Mouse (Mus musculus) c-Kit-positive CD71-negative TER-119-negative erythroid progenitor cells, embryonic 14.5 days (primary cell): ENCODE results near the gene Cstf1.

Experiments used
- DNase-seq: peaks from one replicate; pipeline ENCODE4 v3.0.0-alpha.2; 2013; ENCODE audit warnings: low read depth

Cstf1 gene

DNA sequence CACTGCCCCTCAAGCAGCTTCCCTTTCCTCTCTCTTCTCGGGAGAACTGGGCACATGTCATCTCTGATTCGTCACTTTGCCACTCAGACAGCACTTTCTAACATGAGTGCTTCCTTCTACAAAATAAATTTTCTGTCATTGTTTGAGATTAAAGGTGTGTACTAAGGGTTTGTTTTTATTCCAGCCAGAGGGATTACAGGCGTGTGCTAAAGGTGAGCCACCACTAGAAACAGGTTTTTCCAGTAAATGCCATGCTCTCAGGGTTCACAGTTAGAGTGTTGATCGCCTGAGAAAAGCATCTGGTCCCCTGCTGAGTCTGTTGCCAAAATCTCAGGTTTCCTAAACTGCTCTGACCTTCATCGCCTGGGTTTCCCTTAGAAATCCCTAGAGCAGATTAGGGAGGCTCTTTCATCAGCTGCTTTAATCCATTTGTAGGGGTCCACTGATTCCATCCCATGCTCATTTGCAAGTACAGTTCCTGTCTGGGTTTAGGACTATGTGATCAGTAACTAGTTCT is 6.6 kb downstream of the Cstf1 start:
- DNase-seq = no peak

DNA sequence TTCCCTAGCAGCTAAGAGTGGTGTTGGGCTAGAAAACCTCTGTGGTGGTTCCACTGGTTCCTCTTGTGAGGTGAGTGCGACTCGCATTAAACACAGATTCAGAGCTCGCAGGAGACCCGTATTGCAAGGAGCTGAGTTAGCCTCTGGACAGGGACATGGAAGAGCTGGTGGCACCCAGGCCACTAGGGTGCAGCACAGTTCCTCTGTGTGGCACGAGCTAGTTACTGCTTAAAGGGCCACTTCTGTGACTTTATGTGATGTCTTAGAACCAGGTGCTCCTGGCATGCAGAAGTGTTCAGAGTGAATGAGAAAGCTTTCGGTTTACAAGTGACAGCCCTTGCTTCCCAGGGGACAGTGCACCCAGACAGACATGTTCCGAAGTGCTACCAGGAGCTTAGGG is 7.9 kb downstream of the Cstf1 start:
- no peak for DNase-seq

DNA sequence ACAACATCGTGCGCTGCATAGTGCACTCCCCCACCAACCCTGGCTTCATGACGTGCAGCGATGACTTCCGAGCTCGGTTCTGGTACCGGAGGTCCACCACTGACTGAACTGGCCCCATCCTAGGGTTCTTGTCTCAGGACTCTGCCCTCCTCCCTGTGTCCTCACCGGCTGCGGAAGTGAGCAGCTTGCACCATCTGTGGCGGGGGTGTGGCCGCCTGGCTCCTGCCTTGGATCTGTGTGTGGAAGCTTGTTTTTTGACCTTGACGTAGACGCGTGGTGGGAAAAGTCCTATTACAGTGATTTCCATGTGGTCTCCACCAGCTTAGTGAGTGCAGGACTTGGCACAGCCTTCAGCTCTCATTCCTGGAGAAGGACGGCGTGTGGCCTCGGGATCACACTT is 10.0 kb downstream of the Cstf1 start:
- no peak for DNase-seq

DNA sequence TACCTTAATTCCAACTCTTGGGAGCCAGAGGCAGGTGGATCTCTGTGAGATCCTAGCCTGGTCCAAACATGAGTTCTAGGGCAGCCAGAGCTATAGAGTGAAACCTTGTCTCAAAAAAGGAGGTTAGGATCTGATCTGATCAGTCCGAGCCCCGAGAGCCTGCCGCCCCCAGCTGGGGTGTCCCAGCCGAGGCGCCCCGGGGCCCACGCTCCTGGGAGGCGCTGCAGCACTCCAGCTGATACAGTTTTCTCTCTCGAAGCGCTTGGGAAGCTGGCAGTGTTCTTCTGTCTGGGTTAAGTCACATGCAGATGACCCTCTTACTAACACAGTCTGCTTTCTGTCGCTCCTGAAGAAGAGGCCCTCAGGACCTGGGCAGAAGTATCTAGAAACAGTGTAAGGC is 10.9 kb downstream of the Cstf1 start:
- no peak for DNase-seq

DNA sequence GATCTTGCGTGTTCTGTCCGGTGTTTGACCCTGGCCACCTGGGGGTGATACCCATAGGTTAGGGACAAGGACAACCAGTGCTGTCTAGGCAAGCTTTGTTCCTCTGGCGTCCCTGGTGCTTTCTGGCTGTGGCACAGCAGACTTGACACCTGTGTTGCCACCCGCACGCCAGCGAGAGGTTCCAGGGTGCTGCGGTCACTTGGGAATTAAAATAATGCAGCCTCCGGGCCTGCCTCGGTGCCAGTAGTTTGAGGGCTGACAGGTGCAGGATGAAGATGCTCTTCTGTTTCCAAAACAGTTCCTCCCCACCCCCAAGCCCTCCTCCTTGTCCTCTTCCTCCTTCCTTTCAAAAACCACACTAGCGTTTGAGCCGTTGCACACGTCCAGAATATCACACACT is 11.4 kb downstream of the Cstf1 start:
- DNase-seq = no peak

DNA sequence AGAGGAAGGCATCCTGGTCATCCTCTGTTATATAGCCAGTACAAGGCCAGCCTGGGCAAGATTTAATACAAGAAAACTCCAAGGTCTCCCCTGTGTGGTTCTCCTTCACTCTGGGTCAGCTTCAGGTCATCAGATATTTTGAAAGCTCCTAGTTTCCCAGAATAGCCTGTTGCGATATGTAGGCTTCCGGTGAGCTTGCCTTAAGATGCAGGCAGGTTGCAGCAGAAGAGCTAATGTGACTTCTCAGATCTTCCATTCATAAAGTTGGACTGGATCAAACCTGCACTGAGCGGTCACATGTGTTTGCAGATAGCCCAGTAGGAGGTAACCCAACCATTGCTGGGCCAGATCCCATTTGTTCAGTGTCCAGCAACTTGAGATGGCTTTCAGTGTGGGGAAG is 14.2 kb downstream of the Cstf1 start:
- no peak for DNase-seq

DNA sequence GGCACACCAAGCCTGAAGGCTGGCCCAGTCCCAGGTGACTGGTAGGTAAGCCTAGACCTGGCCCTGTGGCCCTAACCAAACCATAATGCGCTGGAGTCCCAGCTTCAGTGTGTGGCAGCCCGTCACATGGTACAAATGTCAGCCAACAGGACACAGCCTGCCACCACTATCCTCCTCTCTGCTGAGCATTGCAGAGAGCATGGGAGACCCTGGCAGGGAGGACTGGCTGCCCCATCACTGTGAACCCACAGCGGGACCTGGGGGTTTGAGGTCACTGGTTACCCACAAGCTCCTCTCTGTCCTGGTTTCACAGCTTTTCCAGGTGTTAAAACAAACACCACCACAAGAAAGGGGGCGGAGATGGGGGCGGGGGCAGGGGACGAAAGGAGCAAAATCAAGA is 19.9 kb downstream of the Cstf1 start:
- DNase-seq = no peak

DNA sequence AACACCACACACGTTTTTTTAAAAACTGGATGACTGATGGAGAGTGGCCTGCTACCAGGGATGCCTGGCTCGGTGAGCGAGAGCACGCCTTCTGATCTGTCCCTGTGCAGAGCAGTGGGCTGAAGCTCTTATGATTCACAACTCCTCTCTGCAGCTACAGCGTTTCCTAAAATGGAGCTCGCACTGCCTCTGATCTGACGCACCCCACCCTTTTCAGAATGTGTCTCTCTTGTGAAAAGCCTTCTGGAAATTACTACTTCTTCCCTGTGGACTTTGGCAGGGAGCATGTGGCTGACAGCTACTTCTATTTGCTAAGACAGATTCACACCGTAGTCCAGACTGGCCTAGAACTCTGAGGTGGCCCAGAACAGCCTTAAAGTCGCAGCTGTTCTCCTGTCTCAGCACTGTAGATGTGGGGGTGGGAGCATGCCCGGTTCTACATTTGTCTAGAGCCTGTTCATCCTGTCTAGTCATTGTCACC is 21.6 kb downstream of the Cstf1 start:
- no peak for DNase-seq

DNA sequence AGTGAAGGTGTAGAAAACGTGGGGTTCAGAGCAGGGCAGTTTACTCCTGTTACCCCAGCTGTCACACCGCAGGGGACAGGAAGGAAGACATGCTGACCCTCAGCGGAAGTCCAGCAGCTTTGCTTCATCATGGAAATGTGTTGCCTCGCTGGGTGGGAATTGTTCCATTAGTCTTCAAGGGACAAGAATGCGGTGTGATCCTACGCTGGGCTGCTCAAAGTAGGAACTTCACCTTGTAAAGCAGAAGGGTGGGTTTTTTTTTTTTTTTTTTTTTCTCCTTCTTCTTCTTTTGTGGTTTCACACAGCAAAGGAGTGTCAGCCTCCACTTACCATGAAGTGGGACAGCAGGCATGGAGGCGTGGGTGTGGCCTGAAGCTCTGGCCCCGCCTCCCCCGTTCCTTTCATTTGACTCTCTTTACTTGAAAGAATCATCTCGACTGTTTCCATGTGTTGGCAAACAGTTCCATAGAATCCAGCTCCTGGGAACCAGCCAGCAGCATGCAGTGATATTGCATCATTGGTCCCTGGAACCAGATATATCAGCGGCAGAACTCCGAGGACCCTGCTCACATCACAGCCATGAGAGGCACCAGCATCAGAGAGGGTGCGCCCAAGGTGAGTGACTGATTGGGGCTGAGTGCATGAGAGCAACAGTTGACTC is 23.0 kb downstream of the Cstf1 start, which contains the start of gene Cass4:
Gene Cass4, plus strand, starts transcription at position 404 of the 661 bp plus-strand sequence.
- DNase-seq = no peak

DNA sequence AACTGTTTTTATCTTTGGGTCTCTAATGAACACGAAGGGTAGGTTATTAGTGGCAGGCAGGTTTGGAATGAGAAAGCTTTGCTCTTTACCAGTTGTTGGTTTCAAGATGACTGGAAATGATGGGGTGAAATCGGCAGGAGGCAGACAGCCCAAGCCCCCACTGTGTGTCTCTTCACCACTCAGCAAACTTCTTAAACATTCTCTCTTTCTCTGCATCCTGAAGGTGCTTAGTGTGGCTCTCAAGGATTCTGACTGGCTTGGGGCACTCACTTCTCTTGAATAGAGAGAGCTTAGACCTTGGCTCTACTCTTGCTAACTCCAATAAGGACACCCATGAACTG is 23.5 kb downstream of the Cstf1 start:
- no peak for DNase-seq

DNA sequence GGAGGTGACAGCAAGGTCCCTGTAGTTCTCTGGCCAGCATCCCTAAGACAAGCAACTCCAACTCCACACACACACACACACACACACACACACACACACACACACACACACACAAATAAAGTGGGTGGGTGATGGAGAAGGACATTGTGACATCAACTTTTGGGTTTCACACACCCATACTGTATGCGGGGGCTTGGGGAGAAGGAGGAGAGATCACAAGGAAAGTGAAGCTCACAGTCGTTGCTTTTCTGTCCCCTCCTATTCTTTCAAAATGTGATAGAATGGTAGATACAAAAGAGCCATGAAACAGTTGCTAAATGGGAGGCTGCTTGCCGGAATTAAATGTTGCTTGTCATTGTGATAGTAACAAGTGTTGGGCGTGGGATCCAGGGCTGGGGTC is 24.2 kb downstream of the Cstf1 start:
- no peak for DNase-seq

DNA sequence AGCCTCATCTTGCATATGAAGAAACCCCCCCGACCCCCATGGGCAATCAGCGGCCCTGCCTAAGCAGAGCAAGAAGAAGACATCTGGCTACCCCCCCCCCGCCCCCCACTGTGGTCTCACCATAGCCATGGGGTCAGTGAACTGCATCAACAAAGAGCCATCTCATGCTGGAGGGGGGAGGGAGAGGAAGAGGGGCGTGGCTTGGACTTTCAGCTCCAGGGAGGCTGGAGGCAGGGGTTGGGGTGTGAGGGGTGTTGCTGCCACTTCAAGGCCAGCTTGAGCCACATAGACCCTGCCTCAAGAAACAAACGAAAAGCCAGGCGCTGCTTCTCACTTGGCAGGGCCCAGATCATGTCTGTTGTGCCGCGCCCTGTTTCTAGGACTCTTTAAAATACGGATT is 25.5 kb downstream of the Cstf1 start:
- DNase-seq = no peak

DNA sequence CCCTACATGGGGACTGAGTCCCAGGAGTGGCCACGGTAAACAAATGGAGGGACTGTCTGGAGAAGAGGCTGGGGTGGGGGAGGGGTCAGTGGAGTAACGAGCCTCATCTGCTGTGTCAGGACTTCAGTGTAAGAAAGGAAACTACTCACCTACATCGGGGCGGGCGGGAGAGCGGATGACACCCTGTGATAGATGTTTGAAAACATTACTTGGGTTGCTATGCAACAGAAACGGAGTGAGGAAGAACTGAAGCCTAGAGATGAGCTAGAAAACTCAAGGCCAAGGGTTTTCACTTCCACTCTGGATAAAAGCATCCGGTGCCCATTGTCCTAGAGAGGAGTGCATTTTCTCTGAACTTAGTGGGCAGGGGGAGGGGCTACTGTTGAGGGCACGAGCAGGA is 29.4 kb downstream of the Cstf1 start:
- DNase-seq = no peak

DNA sequence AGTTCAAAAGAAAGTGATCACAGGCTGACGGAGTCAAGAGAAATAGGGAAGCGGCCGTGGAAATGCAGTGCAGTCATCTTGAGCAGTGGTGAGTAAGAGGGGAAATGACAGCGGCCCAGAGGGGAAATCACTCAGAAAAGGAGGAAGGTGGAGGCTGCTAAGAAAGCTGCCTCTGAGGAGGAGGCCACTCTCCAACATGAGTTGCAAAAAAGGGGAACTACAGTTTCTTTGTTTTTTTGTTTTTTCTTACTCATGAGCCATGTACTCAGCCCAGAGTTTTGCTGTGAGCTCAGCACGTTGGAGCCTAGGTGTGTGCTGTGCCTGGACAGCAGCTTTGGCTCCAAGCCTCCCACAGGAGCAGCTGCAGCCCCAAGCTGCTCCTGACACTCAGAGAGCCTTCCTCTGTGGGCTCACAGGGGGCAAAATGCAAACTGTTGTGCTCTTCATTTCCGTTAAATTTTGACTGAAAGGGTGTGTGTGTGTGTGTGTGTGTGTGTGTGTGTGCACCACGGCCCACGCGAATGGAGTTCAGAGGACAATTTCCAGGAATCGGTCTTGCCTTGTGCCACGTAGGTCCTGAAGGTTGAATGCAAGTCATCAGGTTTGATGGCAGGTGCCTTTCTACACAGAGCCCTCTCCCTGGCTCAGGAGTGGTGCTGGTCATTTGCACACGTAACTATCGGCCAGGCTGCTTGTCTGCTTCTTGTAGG is 30.8 kb downstream of the Cstf1 start:
- DNase-seq = peak; percentile 85

DNA sequence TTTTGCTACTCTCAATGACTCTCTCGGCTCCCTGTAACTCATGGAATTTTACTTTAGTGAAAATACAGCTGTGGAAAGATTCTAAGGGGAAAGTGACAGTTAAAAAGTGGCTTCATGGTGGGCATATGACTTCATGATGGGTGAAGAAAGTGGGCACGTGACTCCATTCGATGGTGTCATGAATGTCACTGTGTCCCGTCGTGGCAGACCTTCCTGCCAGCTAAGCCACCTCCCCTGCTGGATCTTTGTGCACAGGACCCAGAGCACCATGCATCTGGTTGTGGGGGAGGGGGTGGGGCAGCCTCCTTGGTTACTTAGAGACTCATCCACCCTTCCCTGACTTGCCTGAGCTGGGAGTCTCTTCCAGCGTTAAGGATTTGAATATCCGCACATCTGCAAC is 33.8 kb downstream of the Cstf1 start:
- no peak for DNase-seq

DNA sequence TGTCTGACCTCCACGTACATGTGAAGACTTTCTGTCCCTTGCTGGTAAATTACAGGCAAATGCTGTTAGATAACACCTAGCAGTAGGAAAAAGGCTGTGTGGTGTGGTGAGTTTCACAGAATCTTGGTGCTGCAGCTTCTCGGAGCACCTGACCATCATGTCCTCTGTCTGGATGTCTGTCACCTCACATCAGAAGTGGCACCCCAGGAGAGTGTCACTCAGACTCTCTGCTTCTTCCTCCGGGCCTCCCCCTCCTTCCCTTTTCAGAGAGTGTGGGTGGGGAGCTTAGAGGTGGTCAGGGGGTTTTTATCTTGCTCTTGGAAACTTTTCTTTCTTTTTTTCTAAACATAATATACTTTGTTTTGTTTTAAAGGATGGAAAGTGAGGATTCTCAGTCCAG is 34.5 kb downstream of the Cstf1 start:
- DNase-seq = no peak

DNA sequence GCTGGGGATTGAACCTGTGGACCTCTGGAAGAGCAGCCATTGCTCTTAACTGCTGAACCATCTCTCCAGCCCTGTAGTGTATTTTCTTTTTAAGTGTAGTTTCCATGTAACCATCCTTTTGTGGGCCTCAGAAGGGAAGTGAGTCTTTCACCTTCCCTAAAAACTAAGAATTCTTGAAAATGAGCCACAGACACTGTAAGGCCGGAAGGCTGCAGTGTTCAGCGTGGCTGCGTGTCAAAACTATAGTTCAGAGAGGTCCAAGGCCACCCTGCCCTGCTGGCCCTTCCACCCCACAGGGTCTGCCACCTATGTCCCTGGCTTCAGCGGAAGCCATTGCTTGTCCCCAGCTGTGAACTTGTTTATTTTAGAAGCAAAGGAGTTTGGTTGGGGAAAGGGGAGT is 35.7 kb downstream of the Cstf1 start:
- DNase-seq = no peak

DNA sequence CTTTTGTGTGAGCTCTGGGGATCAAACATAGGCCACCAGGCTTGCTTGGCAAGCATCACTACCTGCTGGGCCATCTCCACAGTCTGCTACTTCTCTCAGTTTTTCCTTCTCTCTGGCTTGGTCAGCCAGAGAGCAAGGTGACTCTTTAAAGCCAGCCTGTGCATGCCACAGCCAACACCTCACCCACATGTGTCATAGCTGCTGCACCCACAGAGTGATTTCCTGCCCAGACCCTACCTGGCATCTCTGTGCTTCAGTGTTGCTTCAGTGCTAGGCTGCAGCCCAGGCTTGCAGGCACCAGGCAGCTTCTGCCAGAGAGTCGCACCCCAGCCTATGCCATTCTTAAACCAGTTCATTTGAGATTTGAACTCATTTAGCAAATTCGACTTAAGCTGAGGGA is 37.0 kb downstream of the Cstf1 start:
- no peak for DNase-seq

DNA sequence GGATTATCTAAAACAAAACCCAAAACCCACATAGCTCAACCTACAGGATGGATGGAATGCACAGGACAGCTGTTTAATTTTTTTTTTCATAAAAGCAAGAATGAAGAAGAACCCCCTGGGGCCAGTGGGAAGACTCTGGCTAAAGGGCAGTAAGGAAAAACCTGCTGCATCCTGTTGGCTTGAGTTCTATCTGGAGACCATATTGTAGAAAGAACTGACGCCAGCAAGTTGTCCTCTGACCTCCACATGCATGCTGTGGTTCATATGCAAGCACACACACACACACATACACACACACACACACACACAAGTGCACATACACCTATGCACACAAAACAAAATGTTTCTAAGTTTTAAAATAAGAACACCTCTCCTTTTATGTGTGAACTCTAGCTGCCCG is 40.2 kb downstream of the Cstf1 start:
- no peak for DNase-seq

DNA sequence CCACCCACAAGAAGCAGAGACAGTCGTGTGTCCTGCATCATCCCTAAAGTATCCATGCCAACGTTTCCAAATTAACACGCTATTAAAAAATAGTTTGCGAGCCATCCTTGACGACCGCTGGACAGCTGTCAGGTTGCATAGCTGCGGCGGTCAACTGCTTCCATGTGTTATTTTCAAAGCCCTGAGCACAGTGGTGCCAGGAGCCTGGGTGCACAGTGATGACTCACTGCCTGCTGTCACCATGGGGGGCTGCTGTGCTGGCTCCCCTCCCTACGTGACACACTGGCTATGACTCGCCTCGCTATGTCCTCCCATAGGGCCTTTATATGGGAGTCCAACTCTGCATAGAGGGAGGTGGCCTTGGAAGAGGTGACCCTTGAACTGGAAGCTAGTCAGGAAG is 40.6 kb downstream of the Cstf1 start:
- no peak for DNase-seq

DNA sequence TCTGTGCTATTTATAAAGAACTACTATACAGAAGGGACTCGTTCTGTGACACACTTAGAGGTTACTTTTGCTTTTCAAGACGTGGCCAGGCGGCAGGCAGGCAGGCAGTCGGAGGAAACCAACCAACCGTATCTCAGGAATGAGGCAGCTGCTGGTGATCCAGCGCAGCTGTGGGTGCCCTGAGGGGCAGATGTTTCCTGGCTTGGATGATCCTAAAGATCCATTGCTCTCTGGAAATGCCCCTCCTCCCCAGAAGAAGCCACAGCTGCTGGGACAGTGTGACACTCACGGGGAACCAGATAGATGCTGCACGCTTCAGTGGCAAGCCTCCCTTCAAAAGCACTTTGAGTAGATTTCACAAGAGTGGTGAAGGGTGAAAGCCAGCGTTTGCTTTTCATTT is 42.0 kb downstream of the Cstf1 start:
- no peak for DNase-seq

DNA sequence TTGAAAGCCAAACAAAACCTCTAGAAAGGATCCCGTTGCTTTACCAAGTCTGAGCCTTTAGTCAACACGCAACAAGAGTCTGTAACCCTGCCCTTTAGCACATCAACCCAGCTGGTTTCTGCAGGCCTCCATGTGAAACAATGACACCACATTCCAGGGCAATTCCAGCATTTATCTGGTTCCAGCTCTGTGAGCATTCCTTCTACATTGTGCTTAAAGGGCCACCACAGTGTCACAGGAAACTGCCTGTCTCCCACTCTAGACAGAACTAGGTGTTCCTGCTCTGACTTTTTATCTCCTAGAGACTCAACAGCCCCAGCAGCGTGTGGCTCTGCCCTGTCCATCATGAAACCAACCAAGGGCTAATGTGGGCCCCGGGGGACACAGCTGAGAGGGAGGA is 42.8 kb downstream of the Cstf1 start:
- no peak for DNase-seq

DNA sequence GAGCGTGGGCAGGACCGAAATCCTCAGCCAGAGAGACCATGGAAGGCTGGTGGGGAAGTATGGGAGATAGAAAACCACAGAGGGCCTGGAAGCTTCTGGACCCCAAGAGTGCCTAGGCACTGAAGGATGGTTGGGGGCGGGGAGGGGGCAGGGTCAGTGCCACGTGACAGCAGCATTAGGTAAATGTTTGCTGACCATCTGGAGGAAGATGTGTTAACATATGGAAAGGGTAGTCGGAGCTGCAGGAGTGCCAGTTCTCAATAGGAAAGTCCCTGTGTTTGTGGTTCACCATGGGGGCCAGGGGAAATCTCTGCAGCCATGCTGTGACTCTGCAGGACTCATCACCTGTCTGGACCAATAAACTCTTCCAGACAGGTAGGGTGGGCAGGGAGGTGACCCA is 43.4 kb downstream of the Cstf1 start:
- DNase-seq = no peak

DNA sequence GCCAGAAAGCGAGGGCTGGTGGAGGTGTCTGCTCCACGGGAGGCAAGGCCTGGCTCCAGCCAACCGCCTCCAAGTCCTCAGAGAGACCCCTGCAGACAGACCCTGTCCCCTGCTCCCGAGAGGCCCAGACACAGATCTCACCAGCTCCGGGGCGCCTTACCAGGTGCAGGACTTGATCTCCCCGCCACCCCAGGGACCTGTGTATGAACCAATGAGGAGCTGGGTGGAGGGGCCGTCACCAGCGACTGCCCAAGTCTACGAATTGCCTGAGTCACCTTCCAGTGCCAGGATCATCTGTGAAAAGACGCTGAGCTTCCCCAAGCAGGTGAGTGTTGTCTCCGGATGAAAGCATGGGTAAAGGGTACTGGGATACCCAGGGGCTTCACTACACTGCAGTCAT is 45.7 kb downstream of the Cstf1 start:
- DNase-seq = no peak
